Mouse (Mus musculus) G1E (cell line): ENCODE results near the gene Dok7.

ENCODE experiments used
- CTCF ChIP-seq: IDR thresholded peaks from 2 replicates; pipeline ENCODE4 v1.5.1; 2012; ENCODE audit warnings: low read depth, low read length, inconsistent platforms, mixed read lengths
- GATA1 ChIP-seq: IDR thresholded peaks from 2 replicates; pipeline ENCODE4 v1.6.1; 2012; ENCODE audit warnings: borderline replicate concordance, low read length, inconsistent platforms, mixed read lengths
- TAL1 ChIP-seq: conservative IDR thresholded peaks from 2 replicates; pipeline ENCODE4 v1.6.1; 2012; ENCODE audit warnings: low read depth, low read length, inconsistent platforms, mixed read lengths

DNA sequence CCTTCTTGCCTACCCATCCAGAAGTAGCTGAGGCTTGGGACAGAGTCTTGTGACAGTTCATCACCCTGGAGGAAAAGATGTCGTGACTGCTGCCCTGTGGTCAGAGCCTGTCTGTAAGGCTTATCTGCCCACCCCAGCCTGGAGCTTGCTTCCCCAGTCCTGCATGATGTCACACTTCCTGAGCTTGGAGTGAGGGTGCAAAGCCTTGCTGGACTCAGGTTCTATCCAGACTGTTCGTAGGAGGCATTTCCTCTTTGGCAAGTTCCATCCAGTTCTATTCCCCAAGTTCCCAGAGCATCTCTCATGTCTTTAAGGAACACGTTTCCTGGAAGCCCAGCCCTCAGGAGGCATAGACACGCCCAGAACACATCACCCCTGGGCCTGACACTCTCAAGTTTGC is 20.8 kb upstream of the Dok7 start:
- TF ChIP-seq GATA1 (no peak), CTCF (no peak), TAL1 (no peak)
